Mouse (Mus musculus): ENCODE results near the gene Rps11.
A peak's percentile ranks its signal among the peaks of the same experiment; 100 is the strongest.
"Not testable (repeated sequence)": the region's sequence is repeated elsewhere in the genome, so short reads cannot be mapped to it uniquely, and the experiment has no call there.

The Rps11 gene

DNA sequence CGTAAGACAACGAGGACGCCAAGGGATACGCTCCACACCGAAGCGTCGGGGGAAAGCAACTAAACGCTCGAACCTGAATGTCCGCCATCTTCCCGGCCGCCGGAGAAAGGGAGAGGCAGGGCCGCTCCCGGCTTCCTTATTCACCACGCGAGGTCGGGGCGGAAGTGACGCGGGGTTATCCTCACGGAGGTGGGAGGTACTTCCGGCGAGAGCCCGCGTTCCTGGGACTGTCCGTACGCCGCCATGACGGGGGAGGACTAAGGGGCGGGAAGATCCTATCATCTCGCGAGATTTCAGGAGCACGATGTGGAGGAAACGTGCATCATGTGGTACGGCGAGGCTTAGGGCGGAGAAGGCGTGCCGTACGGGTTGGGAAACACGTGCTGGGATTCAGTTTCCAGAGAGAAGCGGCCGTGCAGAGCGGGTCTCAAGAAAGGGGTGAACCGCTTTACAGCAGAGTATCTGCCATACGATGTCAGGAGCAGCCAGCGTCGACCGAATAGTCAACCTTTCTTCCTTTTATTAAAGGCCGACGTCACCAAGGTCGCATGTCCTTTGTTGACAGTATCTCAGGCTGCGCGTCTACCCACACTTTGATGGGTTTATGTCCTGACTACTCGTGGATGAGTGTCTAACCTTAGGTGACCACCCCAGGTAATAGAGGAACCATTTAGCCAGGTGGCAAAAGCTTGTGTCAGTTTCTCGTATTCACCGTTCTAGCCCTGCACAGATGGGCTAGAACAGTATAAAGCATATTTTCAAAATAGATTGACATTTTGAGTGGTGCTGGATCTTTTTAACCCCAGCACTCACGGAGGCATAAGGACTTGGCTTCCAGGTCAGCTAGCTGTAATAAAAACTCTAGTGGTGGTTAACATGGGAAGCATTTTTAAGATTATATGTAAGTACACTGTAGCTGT is at the start of gene Rps11:
TSS of gene Rps11 (minus strand) at position 216 of the 920 bp plus-strand sequence.
- peak; percentile 99 for DNase-seq (ENCODE audit: inconsistent age in 2 of 2, low spot score in 1 of 2)

DNA sequence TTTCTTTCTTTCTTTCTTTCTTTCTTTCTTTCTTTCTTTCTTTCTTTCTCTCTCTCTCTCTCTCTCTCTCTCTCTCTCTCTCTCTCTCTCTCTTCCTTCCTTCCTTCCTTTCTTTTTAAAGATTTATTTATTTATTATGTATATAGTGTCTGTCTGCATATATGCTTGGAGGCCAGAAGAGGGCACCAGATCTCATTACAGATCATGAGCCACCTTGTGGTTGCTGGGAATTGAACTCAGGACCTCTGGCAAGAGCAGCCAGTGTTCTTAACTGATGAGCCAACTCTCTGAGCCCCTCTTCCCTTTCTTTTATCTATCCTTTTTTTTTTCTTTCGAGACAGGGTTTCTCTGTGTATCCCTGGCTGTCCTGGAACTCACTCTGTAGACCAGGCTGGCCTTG is 49.5 kb upstream of the Rps11 start:
- not testable (repeated sequence) for DNase-seq (ENCODE audit: inconsistent age in 2 of 2, low spot score in 1 of 2)

DNA sequence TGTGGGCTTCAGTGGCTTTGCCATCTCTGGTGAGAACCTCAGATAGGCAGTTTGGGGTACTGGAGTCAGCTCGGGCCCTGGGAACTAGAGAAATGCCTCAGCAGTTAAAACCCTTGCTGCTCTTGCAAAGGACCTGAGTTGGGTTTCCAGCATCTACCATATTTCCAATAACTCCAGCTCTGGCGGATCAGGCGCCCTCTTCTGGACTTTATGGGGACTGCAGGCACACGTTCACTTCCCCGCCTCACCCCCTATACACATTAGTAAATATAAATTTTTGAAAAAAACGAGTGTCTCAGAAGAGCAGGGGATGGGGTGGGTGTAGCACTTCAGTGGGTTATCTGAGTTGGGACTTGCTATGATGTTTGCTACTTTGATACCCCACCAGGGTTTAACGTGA is 48.7 kb upstream of the Rps11 start:
- no peak for DNase-seq (ENCODE audit: inconsistent age in 2 of 2, low spot score in 1 of 2)

DNA sequence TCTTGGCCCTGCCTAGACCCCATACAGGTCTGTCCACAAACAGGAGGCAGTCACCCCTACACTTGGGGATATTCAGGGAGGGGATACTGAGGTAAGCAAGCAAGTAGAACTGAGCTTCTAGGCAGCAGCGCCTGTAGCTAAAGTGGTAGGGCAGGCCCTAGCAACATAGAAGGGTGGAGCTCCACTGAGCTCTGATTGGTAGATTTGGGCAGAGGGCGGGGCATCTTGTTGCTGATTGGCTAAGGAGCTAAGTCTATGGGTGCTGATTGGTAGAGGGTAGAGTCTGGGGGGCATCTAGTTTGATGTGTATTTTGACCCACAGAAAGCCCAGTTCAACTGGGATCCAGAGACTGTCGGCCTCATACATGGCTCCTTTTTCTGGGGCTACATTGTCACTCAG is 45.3 kb upstream of the Rps11 start:
- no peak for DNase-seq (ENCODE audit: inconsistent age in 2 of 2, low spot score in 1 of 2)

DNA sequence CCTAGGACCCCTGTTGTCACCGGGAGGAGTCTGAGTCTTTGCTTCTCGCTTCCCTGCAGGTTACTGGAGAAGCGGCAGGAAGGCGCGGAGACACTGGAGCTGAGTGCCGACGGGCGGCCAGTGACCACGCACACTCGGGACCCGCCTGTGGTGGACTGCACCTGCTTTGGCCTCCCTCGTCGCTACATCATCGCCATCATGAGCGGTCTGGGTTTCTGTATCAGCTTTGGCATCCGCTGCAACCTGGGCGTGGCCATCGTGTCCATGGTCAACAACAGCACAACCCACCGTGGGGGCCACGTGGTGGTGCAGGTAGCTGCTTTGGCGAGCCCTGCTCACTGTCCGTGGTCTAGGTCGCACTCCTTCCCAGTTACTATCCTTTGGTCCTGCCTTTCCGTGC is 44.4 kb upstream of the Rps11 start:
- DNase-seq (ENCODE audit: inconsistent age in 2 of 2, low spot score in 1 of 2), result no peak

DNA sequence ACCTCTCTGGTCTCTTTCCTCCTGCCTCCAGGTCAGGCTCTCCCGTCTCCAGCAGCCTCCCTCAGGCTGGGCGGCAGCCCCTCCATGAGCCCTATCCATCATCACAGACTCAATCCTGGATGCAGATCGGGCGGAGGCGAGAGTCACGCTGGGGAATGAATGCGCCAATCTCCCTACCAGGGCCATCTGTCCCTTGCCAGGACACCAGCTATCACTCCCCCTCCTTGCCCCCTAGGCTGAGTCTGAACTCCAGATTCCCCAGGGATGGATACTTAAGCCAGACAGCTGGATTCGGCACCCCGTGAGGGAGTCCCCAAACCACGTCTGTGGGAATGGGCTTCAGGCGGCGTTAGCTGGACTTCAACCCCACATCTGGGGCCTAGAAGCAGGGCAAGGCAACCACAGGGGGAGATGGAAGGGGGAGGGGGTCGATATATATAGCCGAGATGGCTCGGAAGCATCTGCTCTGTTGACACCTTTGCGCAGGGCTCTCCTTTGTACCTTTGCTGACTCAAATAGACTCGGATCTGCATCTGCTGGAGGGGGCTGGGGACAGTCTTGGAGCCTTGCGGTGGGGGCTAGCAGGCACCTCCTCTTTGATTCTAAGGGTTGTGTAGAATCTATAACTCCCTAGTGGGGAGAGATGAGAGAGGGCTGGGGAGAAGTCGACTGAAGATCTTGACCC is 43.7 kb upstream of the Rps11 start:
- no peak for DNase-seq (ENCODE audit: inconsistent age in 2 of 2, low spot score in 1 of 2)

DNA sequence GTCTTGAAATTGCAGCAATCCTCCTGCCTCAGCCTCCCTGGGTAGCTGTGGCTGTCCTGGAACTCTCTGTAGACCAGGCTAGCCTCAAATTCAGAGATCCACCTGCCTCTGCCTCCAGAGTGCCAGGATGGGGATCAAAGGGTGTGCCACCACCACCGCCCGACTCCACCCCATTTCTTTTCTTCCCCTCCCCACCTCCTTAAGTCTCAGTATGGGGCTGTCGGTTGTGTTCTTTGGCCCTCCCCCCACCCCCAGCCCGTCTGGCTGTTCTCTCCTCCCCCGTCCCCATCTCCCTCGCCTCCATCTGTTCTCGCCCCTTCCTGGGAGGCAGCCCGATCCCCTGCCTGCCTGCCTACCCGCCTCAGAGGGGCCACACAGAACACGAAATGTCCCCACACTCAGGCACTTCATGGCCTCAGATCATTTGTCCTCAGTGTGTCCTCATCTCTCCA is 42.7 kb upstream of the Rps11 start:
- DNase-seq (ENCODE audit: inconsistent age in 2 of 2, low spot score in 1 of 2), result no peak

DNA sequence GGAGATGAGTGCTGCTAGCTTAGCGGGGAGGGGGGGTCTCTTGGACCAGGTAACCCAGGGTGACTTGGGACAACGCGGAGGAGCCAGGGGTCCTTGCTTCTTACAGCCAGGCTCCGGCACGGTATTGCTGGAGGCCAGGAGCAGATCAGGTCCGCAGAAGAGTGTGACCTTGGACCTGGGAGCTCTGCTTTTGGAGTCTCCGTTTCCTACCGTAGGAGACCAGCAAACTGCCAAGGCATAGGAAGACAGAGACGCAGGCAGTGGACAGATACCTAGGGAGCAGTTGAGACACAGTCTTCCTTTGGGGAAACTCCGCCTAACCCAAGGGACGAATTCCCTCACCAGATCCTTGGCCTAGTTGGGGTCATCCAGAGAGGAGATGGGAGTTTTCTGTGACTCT is 41.5 kb upstream of the Rps11 start:
- DNase-seq (ENCODE audit: inconsistent age in 2 of 2, low spot score in 1 of 2), result no peak

DNA sequence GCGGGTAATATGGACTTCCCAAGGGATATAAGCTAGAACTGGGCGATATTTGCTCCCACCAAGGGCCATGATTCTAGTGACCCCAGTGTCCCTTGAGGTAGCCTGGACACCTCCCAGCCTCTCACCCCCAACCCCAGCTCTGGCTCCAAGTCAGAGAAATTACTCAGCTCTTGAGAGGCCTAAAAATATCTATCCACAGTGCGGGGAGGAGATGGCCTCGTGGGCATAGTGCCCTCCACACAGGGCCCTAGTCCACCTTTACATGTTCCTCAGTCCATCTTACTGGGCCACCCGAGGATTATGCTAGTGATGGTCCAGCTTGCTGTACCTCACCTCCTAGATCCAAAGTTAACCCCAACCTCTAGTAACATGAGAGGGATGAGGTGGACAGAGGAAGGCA is 40.6 kb upstream of the Rps11 start:
- no peak for DNase-seq (ENCODE audit: inconsistent age in 2 of 2, low spot score in 1 of 2)

DNA sequence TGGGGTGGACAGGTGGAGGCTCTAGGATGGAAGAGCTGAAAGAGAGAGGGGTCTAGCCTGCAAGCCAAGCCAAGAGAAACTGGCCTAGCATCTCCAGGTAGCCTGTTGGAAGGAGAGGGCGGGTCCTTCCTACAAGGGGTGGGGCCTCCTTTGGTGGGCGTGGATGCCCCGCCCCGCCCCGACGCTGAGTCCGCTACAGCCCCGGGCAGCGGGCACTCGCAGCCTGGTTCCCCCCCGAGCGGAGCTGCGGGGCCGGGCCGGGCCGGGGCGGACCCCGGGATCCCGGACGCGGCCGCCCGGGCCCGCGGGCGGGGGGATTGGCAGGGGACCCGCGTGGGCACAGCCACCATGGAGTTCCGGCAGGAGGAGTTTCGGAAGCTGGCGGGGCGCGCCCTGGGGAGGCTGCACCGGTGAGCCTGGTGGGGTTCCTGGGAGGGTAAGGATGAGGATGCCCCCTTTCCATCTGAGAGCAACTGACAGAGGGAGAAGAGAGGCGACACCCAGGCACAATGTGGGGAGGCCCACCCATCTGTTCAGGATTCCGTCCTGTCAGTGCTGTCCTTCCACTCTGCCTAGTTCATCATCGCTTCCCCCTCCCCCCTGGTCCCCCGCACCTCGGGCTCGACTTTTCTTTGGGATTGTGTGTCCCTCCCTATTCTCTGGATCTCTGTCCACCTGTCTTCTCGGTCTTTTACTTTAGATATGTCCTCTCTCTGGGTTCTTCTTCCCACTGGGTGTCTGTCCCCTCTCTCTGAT is 39.7 kb upstream of the Rps11 start, which contains the start of gene Slc17a7:
TSS of gene Slc17a7 (plus strand) at position 215 of the 756 bp plus-strand sequence.
- peak; percentile 51 to 69 for DNase-seq (ENCODE audit: inconsistent age in 2 of 2, low spot score in 1 of 2)

DNA sequence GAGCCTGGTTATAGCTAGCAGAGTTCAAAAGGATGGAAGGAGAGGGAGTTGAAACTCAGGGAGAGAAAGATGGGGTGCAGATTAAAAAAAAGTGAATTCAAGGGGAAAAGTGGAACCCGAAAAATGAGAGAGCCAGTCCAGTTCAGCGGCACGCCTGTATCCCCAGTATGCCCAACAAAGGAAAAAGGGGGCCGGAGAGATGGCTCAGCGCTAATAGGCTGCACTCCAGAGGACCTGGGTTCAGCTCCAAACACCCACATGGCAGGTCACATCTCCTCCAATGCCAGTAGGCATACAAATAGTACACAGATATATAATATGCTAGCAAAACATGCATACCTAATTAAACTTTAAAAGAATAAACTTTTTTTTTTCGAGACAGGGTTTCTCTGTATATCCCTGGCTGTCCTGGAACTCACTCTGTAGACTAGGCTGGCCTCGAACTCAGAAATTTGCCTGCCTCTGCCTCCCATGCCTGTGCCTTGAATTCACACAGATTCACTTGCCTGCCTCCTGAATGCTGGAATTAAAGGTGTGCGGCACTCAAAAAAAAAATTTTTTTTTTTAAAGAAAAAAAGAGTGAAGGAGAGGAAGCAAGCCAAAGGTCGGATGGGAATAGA is 38.9 kb upstream of the Rps11 start:
- DNase-seq (ENCODE audit: inconsistent age in 2 of 2, low spot score in 1 of 2), result peak in 1 of 2 experiments; percentile 30

DNA sequence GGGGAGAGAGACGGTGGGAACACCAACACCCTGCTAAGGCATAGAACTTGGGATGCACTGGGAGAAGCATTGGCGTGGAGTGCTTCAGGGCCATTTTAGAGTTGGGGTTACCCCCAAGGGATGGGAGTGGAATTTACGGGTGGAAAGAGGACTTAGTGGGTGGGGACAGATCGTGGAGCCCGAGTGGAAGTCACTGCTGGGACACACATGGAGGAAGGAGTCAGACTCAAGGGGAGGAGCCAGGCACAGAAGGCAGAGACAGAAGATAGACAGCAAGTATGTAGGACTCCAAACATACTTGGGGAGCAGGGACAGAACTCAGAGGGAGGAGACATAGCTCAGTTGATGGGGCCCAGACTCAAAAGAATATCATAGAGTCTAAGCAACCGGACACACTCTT is 38.3 kb upstream of the Rps11 start:
- DNase-seq (ENCODE audit: inconsistent age in 2 of 2, low spot score in 1 of 2), result no peak

DNA sequence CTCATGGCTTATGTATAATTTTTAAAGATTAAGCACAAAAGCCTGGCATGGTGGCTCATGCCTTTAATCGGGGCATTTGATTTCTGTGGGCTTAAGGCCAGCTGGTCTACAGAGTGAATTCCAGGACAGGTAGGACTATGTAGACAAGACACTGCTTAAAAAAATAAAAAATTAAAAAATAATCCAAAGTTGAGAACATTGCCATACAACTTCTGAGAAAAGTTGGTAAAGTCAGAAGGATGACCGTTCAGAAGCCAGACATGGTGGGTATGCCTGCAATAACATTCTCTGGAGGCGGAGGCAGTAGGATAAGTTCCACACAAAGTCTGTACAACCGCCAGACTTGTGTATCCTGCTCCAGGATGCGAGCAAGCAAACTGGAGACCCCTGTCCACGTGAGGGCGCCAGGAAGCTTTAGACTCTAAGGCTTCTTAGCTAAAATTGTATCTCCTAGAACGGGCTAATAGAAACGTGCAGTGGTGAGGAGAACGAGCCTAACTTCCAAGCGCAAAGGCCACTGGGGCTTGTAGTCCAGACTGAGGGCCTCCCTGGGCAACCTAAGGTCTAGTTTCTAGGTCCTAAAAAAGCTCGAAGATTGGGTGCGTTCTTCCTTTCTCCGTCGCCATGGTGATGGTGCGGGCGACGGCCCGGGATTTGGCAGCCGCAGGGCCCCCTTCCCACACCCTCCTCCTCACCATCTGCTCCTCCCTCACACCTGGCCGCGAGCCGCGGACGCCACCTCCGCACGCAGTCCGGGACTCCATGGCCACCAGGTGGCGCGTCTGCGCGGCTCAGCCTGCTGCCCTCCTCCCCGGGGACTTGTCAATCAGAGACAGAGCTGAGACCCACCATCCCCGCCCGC is 37.6 kb upstream of the Rps11 start:
- peak; percentile 84 to 95 for DNase-seq (ENCODE audit: inconsistent age in 2 of 2, low spot score in 1 of 2)

DNA sequence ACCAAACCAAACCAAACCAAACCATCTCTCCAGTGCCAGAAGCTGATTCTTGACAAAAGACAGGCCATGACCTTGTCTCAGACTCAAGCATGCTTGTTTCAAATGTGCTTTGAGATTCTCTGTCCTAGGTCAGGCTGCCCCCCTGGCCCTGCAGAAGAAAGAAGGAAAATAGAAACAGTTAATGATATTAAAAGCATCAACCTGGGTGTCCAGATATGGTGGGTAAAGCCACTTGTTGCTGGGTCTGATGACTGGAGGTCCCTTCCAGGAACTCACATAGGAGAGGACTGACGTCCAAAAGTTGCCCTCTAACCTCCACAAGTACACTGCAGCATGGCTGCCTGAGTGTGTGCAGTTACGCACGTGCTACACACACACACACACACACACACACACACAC is 36.6 kb upstream of the Rps11 start:
- DNase-seq (ENCODE audit: inconsistent age in 2 of 2, low spot score in 1 of 2), result no peak

DNA sequence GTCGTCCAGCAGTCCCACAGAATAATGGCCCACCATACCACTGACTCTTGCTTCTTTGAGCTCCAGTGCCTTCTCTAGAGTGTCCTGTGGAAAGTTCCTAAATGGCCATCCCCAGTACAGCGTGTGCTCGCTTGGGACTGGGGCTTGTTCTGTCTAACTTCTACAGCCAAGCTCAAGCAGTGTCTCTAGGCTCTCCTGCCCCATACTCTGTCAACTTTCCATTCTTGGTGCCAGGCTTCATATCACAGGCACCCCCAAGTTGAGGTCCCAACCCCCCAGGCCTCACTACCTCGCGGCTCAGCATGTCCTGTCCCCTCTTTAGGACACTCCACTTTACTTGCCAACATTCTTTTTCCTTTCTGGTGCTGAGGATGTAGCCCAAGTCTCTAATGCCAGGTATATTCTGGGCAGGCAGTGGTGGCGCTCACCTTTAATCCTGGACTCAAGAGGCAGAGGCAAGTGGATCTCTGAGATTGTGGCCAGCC is 36.1 kb upstream of the Rps11 start:
- DNase-seq (ENCODE audit: inconsistent age in 2 of 2, low spot score in 1 of 2), result no peak

DNA sequence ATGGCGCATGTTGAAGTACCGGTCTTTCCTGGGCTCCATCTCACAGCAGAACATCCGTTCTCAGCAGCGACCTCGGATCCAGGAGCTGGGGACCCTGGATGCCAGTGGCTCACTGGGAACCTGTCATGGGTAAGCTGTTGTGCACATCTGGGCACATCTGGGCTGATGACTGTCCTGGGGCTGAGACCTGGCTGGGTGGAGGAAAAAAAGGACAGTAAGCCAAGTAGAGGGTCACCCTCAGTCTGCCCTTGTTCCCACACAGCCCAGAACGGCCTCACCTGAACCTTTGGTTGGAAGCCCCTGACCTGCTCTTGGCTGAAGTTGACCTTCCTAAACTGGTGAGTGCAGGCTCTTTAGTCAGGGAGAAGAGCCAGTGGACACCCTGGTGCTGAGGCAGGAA is 34.8 kb upstream of the Rps11 start:
- no peak for DNase-seq (ENCODE audit: inconsistent age in 2 of 2, low spot score in 1 of 2)

DNA sequence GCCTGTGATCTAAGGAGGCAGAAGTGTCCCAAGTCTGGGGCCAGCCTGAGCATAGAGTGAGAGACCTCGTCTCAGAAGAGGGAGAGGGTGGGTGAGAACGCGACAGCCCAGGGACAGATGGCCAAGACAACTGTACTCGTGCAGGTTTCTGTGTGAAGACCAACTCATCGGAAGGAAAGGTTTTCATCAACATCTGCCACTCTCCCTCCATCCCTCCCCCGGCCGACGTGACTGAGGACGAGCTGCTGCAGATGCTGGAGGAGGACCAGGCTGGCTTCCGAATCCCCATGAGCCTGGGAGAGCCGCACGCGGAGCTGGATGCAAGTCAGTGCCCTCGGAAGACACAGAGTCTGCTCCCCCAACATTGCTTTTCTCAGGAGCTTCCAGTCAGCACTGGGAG is 33.2 kb upstream of the Rps11 start:
- no peak for DNase-seq (ENCODE audit: inconsistent age in 2 of 2, low spot score in 1 of 2)

DNA sequence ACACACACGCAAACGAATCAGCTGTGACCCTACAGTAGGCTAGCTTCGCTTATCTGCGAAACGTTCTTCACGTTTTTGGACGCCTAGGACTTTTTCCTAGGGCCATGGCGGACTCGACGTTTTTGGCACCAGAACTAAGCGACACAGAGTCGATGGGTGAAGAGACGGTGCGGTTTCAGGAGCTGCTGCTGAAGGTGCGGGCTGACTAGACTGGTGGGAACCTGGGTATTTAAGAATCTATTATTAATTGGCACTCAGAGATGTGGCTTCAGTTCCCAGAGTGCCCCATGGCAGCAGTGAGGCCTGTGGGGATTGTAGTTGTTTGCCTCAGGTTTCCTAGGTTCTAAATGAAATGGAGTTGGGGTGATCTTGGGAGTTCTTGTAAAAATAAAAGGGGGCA is 32.0 kb upstream of the Rps11 start:
- no peak for DNase-seq (ENCODE audit: inconsistent age in 2 of 2, low spot score in 1 of 2)

DNA sequence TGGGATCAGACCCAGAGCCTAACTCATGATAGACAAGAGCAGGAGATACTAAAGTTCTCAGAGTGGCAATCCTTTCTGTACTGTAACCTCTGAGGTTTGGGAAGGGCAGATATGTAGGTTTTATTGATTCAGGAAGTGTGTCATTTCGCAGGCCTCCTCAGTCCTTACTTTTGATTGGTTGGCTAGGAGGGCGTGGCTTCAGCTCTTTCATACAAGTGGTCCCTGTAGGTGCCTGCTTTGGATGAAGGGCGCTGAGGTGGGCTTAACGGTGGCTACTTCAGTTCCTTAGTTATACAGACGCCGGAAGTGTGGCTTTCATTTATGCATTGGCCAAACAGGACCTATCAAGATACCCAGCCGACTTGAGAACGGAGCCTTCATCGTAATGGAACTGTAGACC is 31.4 kb upstream of the Rps11 start:
- no peak for DNase-seq (ENCODE audit: inconsistent age in 2 of 2, low spot score in 1 of 2)

DNA sequence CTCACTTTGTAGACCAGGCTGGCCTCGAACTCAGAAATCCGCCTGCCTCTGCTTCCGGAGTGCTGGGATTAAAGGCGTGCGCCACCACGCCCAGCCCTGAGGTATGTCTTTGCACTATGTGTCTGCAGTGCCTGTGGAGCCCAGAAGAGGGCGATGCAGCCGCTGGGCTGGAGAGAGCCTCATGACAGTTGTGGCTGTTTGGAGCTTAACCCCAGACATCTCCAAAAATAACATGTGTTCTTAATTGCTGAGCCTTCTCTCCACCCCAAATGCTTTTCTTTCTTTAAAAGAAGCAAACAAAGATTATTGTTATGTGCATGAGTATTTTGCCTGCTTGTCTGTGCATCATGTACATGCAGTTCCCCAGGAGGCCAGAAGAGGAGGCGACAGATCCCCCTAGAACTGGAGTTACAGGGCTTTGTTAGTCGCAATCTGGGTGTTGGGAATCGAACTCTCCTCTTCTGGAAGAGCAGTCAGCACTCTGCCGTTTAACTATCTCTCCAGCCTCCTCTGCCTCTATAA is 30.8 kb upstream of the Rps11 start:
- peak; percentile 62 to 77 for DNase-seq (ENCODE audit: inconsistent age in 2 of 2, low spot score in 1 of 2)
